Mouse (Mus musculus) right cerebral cortex, postnatal 10 days (tissue): ENCODE measurements at regions not wholly inside any gene's neighbourhood (a gene's known extent, or its start where the extent isn't known, plus 50 kb on each side); places are given as distances from the start of the nearest gene placed in this dataset.
"Not testable (repeated sequence)": the region's sequence is repeated elsewhere in the genome, so short reads cannot be mapped to it uniquely, and the experiment has no call there.

Experiments used
- DNase-seq, 2 experiments: peaks; one replicate each; pipeline ENCODE4 v3.0.0; 2021; ENCODE audit warnings: low spot score in 2 of 2

GRCm38 (mm10) chr12:15565941-15566784 is 250.6 kb downstream of the Trib2 start:
- peak; percentile 28 to 42 for DNase-seq

DNA sequence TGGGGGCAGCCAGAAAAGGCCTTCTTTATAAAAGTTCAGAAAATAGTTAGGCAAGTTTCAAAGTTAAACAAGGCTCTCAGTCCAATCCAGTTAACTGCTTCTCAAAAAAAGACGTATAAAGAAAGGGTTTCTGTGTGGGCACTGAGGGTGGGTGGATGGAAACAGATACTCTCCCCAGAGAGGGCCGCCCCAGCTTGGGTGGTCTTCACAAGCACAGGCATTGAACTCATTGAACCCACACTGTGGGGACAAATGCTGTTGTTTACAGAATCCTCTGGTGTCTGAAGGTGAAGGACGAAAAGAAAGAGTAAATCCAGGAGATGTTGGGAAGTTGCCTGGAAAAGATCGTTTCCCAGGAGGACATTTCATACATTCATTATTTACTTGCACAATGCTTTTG is 253.9 kb downstream of the Trib2 start:
- DNase-seq: no peak

- peak; percentile 56 to 69 for DNase-seq
Observed at GRCm38 (mm10) chr12:15555471-15555870, 261.3 kb downstream of the Trib2 start.

DNA sequence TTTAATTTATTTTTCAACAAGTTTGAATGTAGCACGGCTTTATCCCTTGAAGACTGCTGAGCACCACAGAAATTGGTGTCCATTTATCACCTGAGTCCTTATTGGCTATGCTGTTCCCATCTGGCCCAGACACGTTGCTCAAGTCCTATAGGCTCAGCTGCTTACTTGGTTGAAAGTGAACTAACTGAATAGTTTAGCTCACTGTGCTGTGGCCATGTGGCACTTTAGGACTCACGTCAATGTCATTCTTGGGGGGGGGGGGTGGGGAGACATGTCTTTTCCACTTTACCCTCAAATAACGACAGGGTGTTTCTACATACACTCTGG is 263.1 kb downstream of the Trib2 start:
- no peak for DNase-seq

- no peak for DNase-seq
Observed at GRCm38 (mm10) chr12:15552979-15553680, 263.6 kb downstream of the Trib2 start.

GRCm38 (mm10) chr12:15552210-15552609 is 264.5 kb downstream of the Trib2 start:
- DNase-seq: no peak

GRCm38 (mm10) chr12:15551281-15551900 is 265.3 kb downstream of the Trib2 start:
- DNase-seq: no peak

DNA sequence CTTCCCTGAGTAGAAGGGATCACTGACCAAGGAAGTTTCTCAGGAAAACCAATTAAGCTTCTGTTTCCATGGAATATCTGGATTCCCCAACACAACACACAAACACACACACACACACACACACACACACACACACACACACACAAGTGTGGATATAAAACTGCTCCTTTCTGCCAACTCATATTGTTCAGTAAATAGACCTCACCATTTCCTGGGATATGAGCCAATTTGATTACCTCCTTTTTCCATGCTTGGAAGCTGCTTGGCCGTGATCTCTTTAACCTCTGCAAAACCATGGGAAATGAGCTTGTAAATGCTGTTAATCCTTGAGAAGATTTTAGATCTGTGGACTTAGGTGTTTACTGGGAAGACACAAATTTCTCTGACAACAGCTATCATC is 272.4 kb downstream of the Trib2 start:
- DNase-seq: no peak

DNA sequence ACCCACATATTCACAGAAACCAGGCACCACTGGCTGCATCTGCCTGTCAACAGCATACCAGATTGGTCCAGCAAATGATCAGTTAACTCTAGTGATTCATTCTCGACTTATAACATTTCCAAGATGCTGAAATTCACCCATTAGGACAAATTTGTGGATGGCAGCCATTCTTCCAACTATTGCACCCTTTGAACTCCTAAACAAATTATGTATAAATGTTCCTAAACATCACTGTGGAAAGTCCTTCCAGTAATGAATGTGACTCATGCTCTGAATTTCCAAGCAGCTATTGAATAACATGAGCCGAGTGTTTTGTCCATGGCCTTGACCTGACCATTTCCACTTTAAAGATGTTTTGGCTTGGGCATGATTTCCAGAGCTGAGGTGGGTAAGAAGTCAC is 274.2 kb downstream of the Trib2 start:
- no peak for DNase-seq

- no peak for DNase-seq
Observed at GRCm38 (mm10) chr12:15536852-15537368, 279.8 kb downstream of the Trib2 start.

GRCm38 (mm10) chr12:15536247-15536646 is 280.5 kb downstream of the Trib2 start:
- DNase-seq: no peak

DNA sequence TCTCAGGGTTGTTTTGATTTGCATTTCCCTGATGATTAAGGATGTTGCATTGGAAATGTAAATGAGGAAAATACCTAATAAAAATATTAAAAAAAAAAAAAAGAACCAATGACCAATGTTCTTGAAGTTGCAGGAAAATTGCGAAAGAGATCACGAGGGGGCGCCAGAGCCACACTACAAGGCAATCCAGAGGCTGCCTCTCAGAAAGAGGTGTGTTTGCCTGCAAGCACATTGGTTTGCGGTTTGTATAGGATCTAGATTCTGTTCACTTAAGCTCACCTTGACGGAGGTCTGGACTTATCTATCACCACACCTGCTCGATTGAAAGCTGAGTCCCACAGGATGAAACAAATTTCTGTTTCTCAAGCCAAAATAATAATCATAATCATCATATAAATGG is 280.9 kb downstream of the Trib2 start:
- DNase-seq: peak; percentile 87 to 93

GRCm38 (mm10) chr12:15520783-15521407 is 295.8 kb downstream of the Trib2 start:
- no peak for DNase-seq

DNA sequence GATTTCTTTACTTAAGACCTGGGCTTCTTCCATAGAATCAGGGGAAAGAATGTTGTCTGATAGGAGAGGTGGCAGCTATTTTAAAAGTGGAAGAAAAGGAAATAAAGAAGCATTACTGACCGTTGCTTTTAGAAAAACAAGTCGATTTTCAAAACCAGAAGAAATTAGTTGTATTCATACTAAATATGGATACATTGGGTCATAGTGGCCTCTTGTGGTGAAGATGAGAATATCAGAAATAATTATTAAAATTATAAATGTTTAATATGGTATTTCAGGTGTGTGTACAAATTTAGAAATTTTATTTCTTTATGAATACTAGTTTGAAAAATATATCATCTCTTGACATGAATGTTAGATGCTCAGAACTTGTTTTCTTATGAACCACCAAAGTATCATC is 304.7 kb downstream of the Trib2 start:
- DNase-seq: no peak

GRCm38 (mm10) chr12:15507576-15507975 is 309.1 kb downstream of the Trib2 start:
- peak; percentile 53 to 70 for DNase-seq

- DNase-seq: no peak
Observed at GRCm38 (mm10) chr12:15493640-15494039, 323.1 kb downstream of the Trib2 start.

- no peak for DNase-seq
Observed at GRCm38 (mm10) chr12:15472741-15473140, 344.0 kb downstream of the Trib2 start.

DNA sequence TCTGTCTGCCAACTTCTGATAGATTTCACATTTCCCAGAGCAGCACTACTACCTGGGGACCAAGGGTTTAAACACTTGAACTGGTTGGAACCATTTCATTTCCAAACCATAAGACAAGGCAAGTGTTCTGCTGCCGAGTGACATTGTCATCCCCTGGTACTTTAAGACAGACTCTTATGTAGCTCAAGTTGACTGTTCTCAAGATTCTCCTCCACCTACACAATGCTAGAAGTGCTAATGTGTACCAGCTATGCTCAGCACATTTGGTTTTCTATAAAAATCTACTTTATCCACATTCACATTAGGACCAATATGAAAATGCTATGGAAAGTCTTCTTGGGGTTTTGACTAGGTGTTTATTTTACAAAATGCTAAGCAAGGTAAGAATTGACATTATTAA is 357.3 kb downstream of the Trib2 start:
- DNase-seq: no peak

DNA sequence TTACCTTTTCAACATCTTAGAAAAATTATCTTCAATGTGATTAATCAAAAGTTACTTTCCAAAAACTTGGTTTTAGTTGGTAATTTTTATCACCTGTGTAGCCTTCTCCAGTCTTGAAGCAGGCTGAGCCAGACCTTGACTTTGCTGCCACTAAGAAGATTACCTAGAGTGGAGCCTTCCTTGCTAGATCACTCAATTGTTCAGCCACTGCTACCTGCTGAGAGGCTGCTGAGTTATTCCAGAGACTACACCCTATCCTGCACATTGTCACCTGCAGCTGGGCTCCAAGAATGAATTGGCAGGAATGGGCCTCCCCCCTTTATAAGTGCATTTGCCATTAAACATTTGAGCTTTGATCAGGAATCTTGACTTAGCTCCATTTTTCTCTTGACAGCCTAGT is 360.4 kb downstream of the Trib2 start:
- not testable (repeated sequence) for DNase-seq

GRCm38 (mm10) chr12:15455744-15456143 is 361.0 kb downstream of the Trib2 start:
- DNase-seq: no peak

GRCm38 (mm10) chr12:15449484-15449883 is 367.2 kb downstream of the Trib2 start:
- DNase-seq: no peak

DNA sequence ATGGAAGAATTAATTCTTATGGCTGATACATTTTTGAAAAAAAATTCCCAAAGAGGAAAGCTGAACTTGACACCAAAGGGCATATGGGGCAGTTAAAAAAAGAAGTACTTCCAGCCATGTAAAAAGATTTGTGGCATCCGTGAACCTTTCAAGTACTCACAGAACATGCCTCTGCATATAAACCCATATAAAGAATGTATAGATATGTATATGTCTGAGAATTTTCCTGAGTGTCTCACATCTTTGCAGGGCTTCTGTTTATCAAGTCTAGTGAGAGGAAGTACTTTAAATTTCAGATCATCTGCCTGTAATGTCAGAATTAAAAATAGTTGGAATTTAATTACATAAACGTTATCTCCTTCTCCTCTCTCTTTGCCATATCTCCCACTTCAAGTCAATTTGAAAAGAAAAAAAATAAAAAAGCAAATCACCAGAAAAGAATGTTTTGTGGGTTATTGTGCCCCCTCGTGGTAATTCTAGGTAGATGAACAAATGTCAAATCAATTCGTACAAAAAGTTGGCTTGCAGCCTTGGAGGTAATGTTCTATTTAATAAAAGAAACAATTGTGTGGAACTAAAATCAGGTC is 400.4 kb downstream of the Trib2 start:
- DNase-seq: peak; percentile 23 to 30
